Mouse (Mus musculus) lung, postnatal 0 days (tissue): ENCODE results near the gene H2al1h.

Experiments
- CTCF ChIP-seq: IDR thresholded peaks from 2 replicates; pipeline ENCODE4 v1.5.1; 2016; ENCODE audit warnings: antibody characterized with exemption, mild to moderate bottlenecking
- EP300 ChIP-seq: IDR thresholded peaks from 2 replicates; pipeline ENCODE4 v1.6.1; 2016; ENCODE audit warnings: antibody characterized with exemption, mild to moderate bottlenecking, control low read depth

GRCm38 (mm10) chrX:11346756-11347155 lies 25.5 kb downstream of the H2al1h start:
- TF ChIP-seq CTCF: no peak
- TF ChIP-seq EP300: no peak
